ENCODE assay signal across 8 mouse cellular contexts in genomic region chrX:136172118-136172551, GRCm38 (mm10). TPM values are rescaled to one million over a fixed set of nuclear protein-coding genes. Genes with fewer than 3 reads are reported as not detected.
DNase-seq lines count a peak whose midpoint lies in the region; ATAC-seq and TF ChIP-seq lines count a peak whose summit lies in the region.

Tceal8 (minus strand) TSS chrX:136172342.

- no peaks in the 10 kb centered on the region for H3K36me3 ChIP-seq in hindbrain, postnatal 0 days (ENCODE audit: insufficient read depth, low read length)
- H3K36me3 ChIP-seq in macrophage (ENCODE audit: inconsistent target), result no peaks in the 10 kb centered on the region

- peak within 1 kb of the TSS; percentile 56 for H3K9ac ChIP-seq in hindbrain, postnatal 0 days (replicated peaks; ENCODE audit: low read length)

- no peaks in the 10 kb centered on the region for H3K4me1 ChIP-seq in hindbrain, postnatal 0 days (ENCODE audit: insufficient read depth, low read length)

- H3K4me3 ChIP-seq in hindbrain, postnatal 0 days (ENCODE audit: low read length), result peak within 1 kb of the TSS; percentile 48
- H3K4me3 ChIP-seq in left cerebral cortex, adult 2 months, result peak within 1 kb of the TSS; percentile 49
- peak within 1 kb of the TSS; percentile 62 for H3K4me3 ChIP-seq in macrophage (ENCODE audit: inconsistent target)

- H3K4me2 ChIP-seq in hindbrain, postnatal 0 days (ENCODE audit: low read depth, low read length), result peak within 1 kb of the TSS; percentile 60

- H3K79me2 ChIP-seq in macrophage (ENCODE audit: inconsistent target), result no peaks in the 10 kb centered on the region

- 28% methylated on average over 10 of the region's 10 CpGs for WGBS in hindbrain, postnatal 0 days
- WGBS in macrophage (ENCODE audit: missing documents), result 19% methylated on average over 10 of the region's 10 CpGs

- H3K9me3 ChIP-seq in hindbrain, postnatal 0 days (ENCODE audit: low read length), result no peaks in the 10 kb centered on the region

- peak within 1 kb of the TSS; percentile 81 for H3K27ac ChIP-seq in hindbrain, postnatal 0 days
- peak within 1 kb of the TSS; percentile 69 for H3K27ac ChIP-seq in left cerebral cortex, adult 2 months
- peak within 1 kb of the TSS; percentile 59 for H3K27ac ChIP-seq in macrophage

- intact Hi-C loops in left cerebral cortex, adult 2 months (cut with DNase I), result no loop called here

- ATAC-seq in hindbrain, postnatal 0 days, result peak; percentile 98

- TF ChIP-seq CTCF in hindbrain, postnatal 0 days (IDR thresholded peaks at IDR 0.05; ENCODE audit: low read depth), result 0 out of 2 replicates have a peak, but pooled peaks have one; percentile 7
- no peak for TF ChIP-seq CTCF in left cerebral cortex, adult 2 months (IDR thresholded peaks at IDR 0.05)

- peak; percentile 51 to 53 for DNase-seq in adrenal gland, adult 18-20 months (ENCODE audit: low spot score in 2 of 2)
- DNase-seq in embryo, embryonic 10 days (ENCODE audit: low spot score), result peak; percentile 95
- peak; percentile 46 to 49 for DNase-seq in gastrocnemius, adult 8-10 months (ENCODE audit: low spot score in 2 of 2)
- peak; percentile 93 for DNase-seq in hindbrain, postnatal 0 days (ENCODE audit: low spot score)
- peak; percentile 57 to 69 for DNase-seq in left cerebral cortex, adult 2 months (ENCODE audit: extremely low spot score in 1 of 2, low spot score in 2 of 2)
- peak; percentile 68 to 78 for DNase-seq in right cerebral cortex, adult 2 months (ENCODE audit: low spot score in 2 of 2)
- DNase-seq in urinary bladder, postnatal 25 days (ENCODE audit: low spot score), result peak; percentile 47

- no peaks in the 10 kb centered on the region for H3K27me3 ChIP-seq in hindbrain, postnatal 0 days (ENCODE audit: insufficient read depth, low read length)

RNA-seq across cellular contexts. Expression of gene Tceal8, which starts in this region (rescaled TPM):
- total RNA-seq in adrenal gland, adult 18-20 months (2021), result 10 to 100 TPM; 35.2 to 41.5 TPM
- total RNA-seq in gastrocnemius, adult 8-10 months (2022), result 1 to 10 TPM; 3.7 to 6.0 (median 5.1) TPM
- 72.2 and 82.6 TPM in 2 replicates for total RNA-seq in hindbrain, postnatal 0 days (2014; rRNA removed)
- 138 and 146 TPM in 2 replicates for polyA plus RNA-seq in hindbrain, postnatal 0 days (2015; fragmentation: Nextera tagmentation; extraction: Ambion mirVana)
- 10 to 100 TPM; 30.8 to 39.2 TPM for total RNA-seq in left cerebral cortex, adult 2 months (2021)
- 10 to 100 TPM in 6 of 26 experiments, 1 to 10 TPM in 20; 2.0 to 21.7 (median 5.9) TPM for total RNA-seq in macrophage (2018; cell fraction: chromatin; rRNA removed)
- 10 to 100 TPM; 23.4 to 78.8 (median 41.6) TPM for total RNA-seq in macrophage (2018; cell fraction: cytosol; rRNA removed)
- 10 to 100 TPM in 23 of 26 experiments, 1 to 10 TPM in 3; 7.8 to 49.7 (median 15.7) TPM for total RNA-seq in macrophage (2018; cell fraction: nucleus; rRNA removed)
- 55.7 to 164 TPM (median 75.9 TPM) in 3 replicates for polyA plus RNA-seq in macrophage (2018)

Comparison
In these comparisons a context has a peak if more than half of its experiments do, and no peak if none do; other contexts are left out.
1. Peak in every context shown above with its lines: DNase-seq, ATAC-seq, H3K4me3 ChIP-seq and H3K27ac ChIP-seq.
2. RNA of gene Tceal8 (total RNA-seq): 72.2 to 82.6 TPM in hindbrain, postnatal 0 days, 35.2 to 41.5 TPM in adrenal gland, adult 18-20 months and 30.8 to 39.2 TPM in left cerebral cortex, adult 2 months; 3.7 to 6.0 TPM in gastrocnemius, adult 8-10 months; every median in the first group is over 4 times any median in the second.